Mouse (Mus musculus): ENCODE results near the gene Gm4353.

- TF ChIP-seq CTCF (conservative IDR thresholded peaks at IDR 0.05; ENCODE audit: low read length), result no peak
- no peak for TF ChIP-seq NANOG (IDR thresholded peaks at IDR 0.05; ENCODE audit: borderline replicate concordance, low read length)
These were observed 34.9 kb upstream of the Gm4353 start for GRCm38 (mm10) chr7:116119306-116119857.
